Mouse (Mus musculus): Measurements from ENCODE around the gene Cnnm4.

DNA sequence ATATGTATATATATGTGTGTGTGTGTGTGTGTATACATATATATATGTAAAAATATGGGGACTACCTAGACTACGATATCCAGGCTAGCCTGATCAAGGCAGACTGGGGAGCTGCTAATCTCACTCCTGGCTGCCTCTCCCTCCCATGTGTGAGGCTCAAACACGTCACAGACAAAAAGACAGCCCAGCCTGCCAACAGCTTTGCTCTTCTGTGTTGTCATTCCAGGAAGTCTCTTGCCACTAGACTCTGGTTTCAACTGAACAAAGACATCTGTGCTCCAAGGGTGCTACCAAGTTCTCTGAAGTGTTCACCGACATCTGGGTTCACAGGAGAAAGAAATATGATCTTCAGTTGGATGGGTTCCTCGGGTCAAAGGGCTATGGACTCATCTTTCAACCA is 36.3 kb upstream of the Cnnm4 start:
- TF ChIP-seq CTCF (IDR thresholded peaks at IDR 0.05; ENCODE audit: control insufficient read depth, insufficient read depth, insufficient read length) (no peak), MAX (IDR thresholded peaks at IDR 0.05) (no peak), USF1 (IDR thresholded peaks at IDR 0.05; ENCODE audit: low read depth) (no peak), MYOG (IDR thresholded peaks at IDR 0.05; ENCODE audit: control insufficient read depth, extremely low read depth, insufficient read length) (no peak), FOSL1 (IDR thresholded peaks at IDR 0.05; ENCODE audit: insufficient read depth, low read length, poor library complexity, severe bottlenecking) (no peak)

Data from C2C12 (cell line).